Mouse (Mus musculus): ENCODE data around the gene Myo3b. TPM values are rescaled to one million over a fixed set of nuclear protein-coding genes. Genes with fewer than 3 reads are reported as not detected.
"Not testable (repeated sequence)": the region's sequence is repeated elsewhere in the genome, so short reads cannot be mapped to it uniquely, and the experiment has no call there.

Gene Myo3b
- polyA plus RNA-seq, 1 experiment from 2014 or later: 0.70 TPM

GRCm38 (mm10) chr2:70218469-70218868, 179.5 kb downstream of the Myo3b start:
- Histone ChIP-seq H3K27ac (ENCODE audit: low read length) (no peak overlapping the region), H3K4me3 (ENCODE audit: low read length) (no peak overlapping the region), H3K9ac (ENCODE audit: low read length) (no peak overlapping the region), H3K4me2 (ENCODE audit: low read depth, low read length) (no peak overlapping the region), H3K36me3 (ENCODE audit: control insufficient read depth, insufficient read depth, low read length) (no peaks in the 10 kb centered on the region), H3K4me1 (replicated peaks; ENCODE audit: control insufficient read depth, insufficient read depth, low read length) (no peaks in the 10 kb centered on the region), H3K9me3 (ENCODE audit: control insufficient read depth, low read length) (no peaks in the 10 kb centered on the region), H3K27me3 (ENCODE audit: control insufficient read depth, insufficient read depth, low read depth, low read length) (no peaks in the 10 kb centered on the region)
- ATAC-seq (ENCODE audit: low read depth): no peak
- 67% methylated on average over 8 of the region's 8 CpGs for WGBS

GRCm38 (mm10) chr2:70226679-70227078, 187.8 kb downstream of the Myo3b start:
- ATAC-seq (ENCODE audit: low read depth): no peak
- no peak overlapping the region for H3K27ac ChIP-seq (ENCODE audit: low read length)

GRCm38 (mm10) chr2:70234450-70234849, 195.5 kb downstream of the Myo3b start:
- H3K9me3 ChIP-seq (ENCODE audit: control insufficient read depth, low read length); H3K4me2 ChIP-seq (ENCODE audit: low read depth, low read length); ATAC-seq (ENCODE audit: low read depth); H3K27me3 ChIP-seq (ENCODE audit: control insufficient read depth, insufficient read depth, low read depth, low read length); H3K27ac ChIP-seq (ENCODE audit: low read length); H3K9ac ChIP-seq (ENCODE audit: low read length); H3K36me3 ChIP-seq (ENCODE audit: control insufficient read depth, insufficient read depth, low read length); H3K4me1 ChIP-seq (replicated peaks; ENCODE audit: control insufficient read depth, insufficient read depth, low read length); H3K4me3 ChIP-seq (ENCODE audit: low read length): not testable (repeated sequence)
- WGBS: 59% methylated on average over 3 of the region's 4 CpGs

More at GRCm38 (mm10) chr2:70226679-70227078, 187.8 kb downstream of the Myo3b start:
- Histone ChIP-seq H3K27me3 (ENCODE audit: control insufficient read depth, insufficient read depth, low read depth, low read length) (no peaks in the 10 kb centered on the region), H3K9ac (ENCODE audit: low read length) (no peak overlapping the region), H3K4me1 (replicated peaks; ENCODE audit: control insufficient read depth, insufficient read depth, low read length) (no peaks in the 10 kb centered on the region), H3K36me3 (ENCODE audit: control insufficient read depth, insufficient read depth, low read length) (no peaks in the 10 kb centered on the region), H3K4me3 (ENCODE audit: low read length) (no peak overlapping the region), H3K9me3 (ENCODE audit: control insufficient read depth, low read length) (no peaks in the 10 kb centered on the region), H3K4me2 (ENCODE audit: low read depth, low read length) (no peak overlapping the region)
- 11% methylated on average over 3 of the region's 3 CpGs for WGBS

GRCm38 (mm10) chr2:70245981-70246380, 207.1 kb downstream of the Myo3b start:
- Histone ChIP-seq H3K27ac (ENCODE audit: low read length) (no peak overlapping the region), H3K36me3 (ENCODE audit: control insufficient read depth, insufficient read depth, low read length) (no peaks in the 10 kb centered on the region), H3K9ac (ENCODE audit: low read length) (no peak overlapping the region), H3K4me2 (ENCODE audit: low read depth, low read length) (no peak overlapping the region), H3K27me3 (ENCODE audit: control insufficient read depth, insufficient read depth, low read depth, low read length) (no peaks in the 10 kb centered on the region), H3K4me3 (ENCODE audit: low read length) (no peak overlapping the region), H3K4me1 (replicated peaks; ENCODE audit: control insufficient read depth, insufficient read depth, low read length) (no peaks in the 10 kb centered on the region), H3K9me3 (ENCODE audit: control insufficient read depth, low read length) (no peaks in the 10 kb centered on the region)
- 58% methylated on average over 4 of the region's 4 CpGs for WGBS
- ATAC-seq (ENCODE audit: low read depth): no peak

- WGBS: 77% methylated on average over 7 of the region's 7 CpGs
- Histone ChIP-seq H3K4me1 (replicated peaks; ENCODE audit: control insufficient read depth, insufficient read depth, low read length) (no peaks in the 10 kb centered on the region), H3K4me3 (ENCODE audit: low read length) (no peak overlapping the region), H3K4me2 (ENCODE audit: low read depth, low read length) (no peak overlapping the region), H3K27me3 (ENCODE audit: control insufficient read depth, insufficient read depth, low read depth, low read length) (no peaks in the 10 kb centered on the region), H3K9me3 (ENCODE audit: control insufficient read depth, low read length) (no peaks in the 10 kb centered on the region), H3K27ac (ENCODE audit: low read length) (no peak overlapping the region), H3K9ac (ENCODE audit: low read length) (no peak overlapping the region), H3K36me3 (ENCODE audit: control insufficient read depth, insufficient read depth, low read length) (no peaks in the 10 kb centered on the region)
- no peak for ATAC-seq (ENCODE audit: low read depth)
These were observed 209.7 kb downstream of the Myo3b start for GRCm38 (mm10) chr2:70248616-70249015.

- Histone ChIP-seq H3K36me3 (ENCODE audit: control insufficient read depth, insufficient read depth, low read length) (no peaks in the 10 kb centered on the region), H3K27me3 (ENCODE audit: control insufficient read depth, insufficient read depth, low read depth, low read length) (no peaks in the 10 kb centered on the region), H3K4me3 (ENCODE audit: low read length) (no peak overlapping the region), H3K4me1 (replicated peaks; ENCODE audit: control insufficient read depth, insufficient read depth, low read length) (no peaks in the 10 kb centered on the region), H3K27ac (ENCODE audit: low read length) (no peak overlapping the region), H3K4me2 (ENCODE audit: low read depth, low read length) (no peak overlapping the region), H3K9ac (ENCODE audit: low read length) (no peak overlapping the region), H3K9me3 (ENCODE audit: control insufficient read depth, low read length) (no peaks in the 10 kb centered on the region)
- no peak for ATAC-seq (ENCODE audit: low read depth)
- 40% methylated on average over 4 of the region's 4 CpGs for WGBS
These were observed 210.9 kb downstream of the Myo3b start for GRCm38 (mm10) chr2:70249872-70250271.

GRCm38 (mm10) chr2:70251256-70251655, 212.3 kb downstream of the Myo3b start:
- no peak overlapping the region for H3K9ac ChIP-seq (ENCODE audit: low read length)
- no peaks in the 10 kb centered on the region for H3K27me3 ChIP-seq (ENCODE audit: control insufficient read depth, insufficient read depth, low read depth, low read length)
- no peak overlapping the region for H3K4me2 ChIP-seq (ENCODE audit: low read depth, low read length)
- H3K27ac ChIP-seq (ENCODE audit: low read length): no peak overlapping the region
- no peak overlapping the region for H3K4me3 ChIP-seq (ENCODE audit: low read length)
- H3K4me1 ChIP-seq (replicated peaks; ENCODE audit: control insufficient read depth, insufficient read depth, low read length): no peaks in the 10 kb centered on the region
- H3K9me3 ChIP-seq (ENCODE audit: control insufficient read depth, low read length): no peaks in the 10 kb centered on the region
- 88% methylated on average over 10 of the region's 10 CpGs for WGBS
- ATAC-seq (ENCODE audit: low read depth): no peak
- no peaks in the 10 kb centered on the region for H3K36me3 ChIP-seq (ENCODE audit: control insufficient read depth, insufficient read depth, low read length)

GRCm38 (mm10) chr2:70259357-70260000, 220.6 kb downstream of the Myo3b start:
- Histone ChIP-seq H3K4me1 (replicated peaks; ENCODE audit: control insufficient read depth, insufficient read depth, low read length) (peaks cover 26% of the 10 kb centered on the region), H3K9me3 (ENCODE audit: control insufficient read depth, low read length) (no peaks in the 10 kb centered on the region), H3K27me3 (ENCODE audit: control insufficient read depth, insufficient read depth, low read depth, low read length) (no peaks in the 10 kb centered on the region), H3K36me3 (ENCODE audit: control insufficient read depth, insufficient read depth, low read length) (no peaks in the 10 kb centered on the region), H3K4me2 (ENCODE audit: low read depth, low read length) (no peak overlapping the region), H3K4me3 (ENCODE audit: low read length) (no peak overlapping the region), H3K27ac (ENCODE audit: low read length) (no peak overlapping the region), H3K9ac (ENCODE audit: low read length) (no peak overlapping the region)
- ATAC-seq (ENCODE audit: low read depth): no peak
- WGBS: 15% methylated on average over 8 of the region's 8 CpGs

- Histone ChIP-seq H3K9me3 (ENCODE audit: control insufficient read depth, low read length) (no peaks in the 10 kb centered on the region), H3K4me1 (replicated peaks; ENCODE audit: control insufficient read depth, insufficient read depth, low read length) (peaks cover 26% of the 10 kb centered on the region), H3K9ac (ENCODE audit: low read length) (no peak overlapping the region), H3K4me3 (ENCODE audit: low read length) (no peak overlapping the region), H3K4me2 (ENCODE audit: low read depth, low read length) (no peak overlapping the region), H3K36me3 (ENCODE audit: control insufficient read depth, insufficient read depth, low read length) (no peaks in the 10 kb centered on the region), H3K27ac (ENCODE audit: low read length) (no peak overlapping the region), H3K27me3 (ENCODE audit: control insufficient read depth, insufficient read depth, low read depth, low read length) (no peaks in the 10 kb centered on the region)
- 44% methylated on average over 2 of the region's 2 CpGs for WGBS
- ATAC-seq (ENCODE audit: low read depth): no peak
These were observed 221.8 kb downstream of the Myo3b start for GRCm38 (mm10) chr2:70260646-70261195.

Data from lung, embryonic 16.5 days (tissue).